Mouse (Mus musculus) CH12.LX (cell line): Measurements from ENCODE around the gene Taf4.

Experiments used
- BHLHE40 ChIP-seq: IDR thresholded peaks from 2 replicates; pipeline ENCODE4 v1.6.1; 2011; ENCODE audit warnings: mild to moderate bottlenecking, low read depth, low read length, improper control_type of control experiment
- CTCF ChIP-seq, 2 experiments: IDR thresholded peaks in 1 of 2; conservative IDR thresholded peaks in 1 of 2; 2 replicates each; pipeline ENCODE4 v1.5.1; 2011 to 2012; ENCODE audit warnings: low read depth in 2 of 2, low read length in 2 of 2, improper control_type of control experiment in 1 of 2, inconsistent platforms in 1 of 2, mild to moderate bottlenecking in 1 of 2, moderate library complexity in 1 of 2
- EP300 ChIP-seq: IDR thresholded peaks from 2 replicates; pipeline ENCODE4 v1.6.1; 2011; ENCODE audit warnings: low read length, improper control_type of control experiment
- HCFC1 ChIP-seq: IDR thresholded peaks from 2 replicates; pipeline ENCODE4 v1.6.1; 2012; ENCODE audit warnings: low read depth, mild to moderate bottlenecking, inconsistent platforms, low read length, improper control_type of control experiment
- MAFK ChIP-seq: IDR thresholded peaks from 2 replicates; pipeline ENCODE4 v1.6.1; 2011; ENCODE audit warnings: low read length, improper control_type of control experiment; ENCODE audit not compliant: insufficient replicate concordance
- MAX ChIP-seq: IDR thresholded peaks from 2 replicates; pipeline ENCODE4 v1.6.1; 2011; ENCODE audit warnings: low read length, improper control_type of control experiment
- MEF2A ChIP-seq: IDR thresholded peaks from 2 replicates; pipeline ENCODE4 v1.6.1; 2014; ENCODE audit warnings: low read depth, mild to moderate bottlenecking, inconsistent platforms, low read length, improper control_type of control experiment, borderline replicate concordance
- MXI1 ChIP-seq: IDR thresholded peaks from 2 replicates; pipeline ENCODE4 v1.6.1; 2011; ENCODE audit warnings: mild to moderate bottlenecking, low read depth, low read length, improper control_type of control experiment
- NRF1 ChIP-seq: IDR thresholded peaks from 2 replicates; pipeline ENCODE4 v1.6.1; 2014; ENCODE audit warnings: low read depth, mild to moderate bottlenecking, inconsistent platforms, low read length, improper control_type of control experiment, moderate library complexity
- POLR2A ChIP-seq: IDR thresholded peaks from 2 replicates; pipeline ENCODE4 v1.6.1; 2011; ENCODE audit warnings: low read depth, mild to moderate bottlenecking, improper control_type of control experiment, low read length
- SIN3A ChIP-seq: IDR thresholded peaks from 2 replicates; pipeline ENCODE4 v1.6.1; 2012; ENCODE audit warnings: low read length, improper control_type of control experiment, inconsistent platforms
- USF1 ChIP-seq: IDR thresholded peaks from 2 replicates; pipeline ENCODE4 v1.6.1; 2014; ENCODE audit warnings: low read depth, mild to moderate bottlenecking, inconsistent platforms, low read length, improper control_type of control experiment
- ZNF384 ChIP-seq: IDR thresholded peaks from 2 replicates; pipeline ENCODE4 v1.6.1; 2012; ENCODE audit warnings: low read depth, low read length, improper control_type of control experiment, inconsistent platforms

- no peak for TF ChIP-seq MEF2A
- TF ChIP-seq NRF1 = no peak
- TF ChIP-seq CTCF (conservative IDR thresholded peaks at IDR 0.05 in 1 of 2, IDR thresholded peaks at IDR 0.05 in 1 of 2; ENCODE audit: low read depth in 2 of 2, low read length in 2 of 2) = no peak
- no peak for TF ChIP-seq POLR2A
- no peak for TF ChIP-seq USF1
- no peak for TF ChIP-seq HCFC1
- no peak for TF ChIP-seq MXI1
- TF ChIP-seq EP300 = no peak
- TF ChIP-seq MAX = no peak
- no peak for TF ChIP-seq MAFK
- TF ChIP-seq SIN3A = no peak
- TF ChIP-seq BHLHE40 = no peak
- TF ChIP-seq ZNF384 = no peak
Measured at GRCm38 (mm10) chr2:179941696-179942095, 34.8 kb downstream of the Taf4 start.
